Mouse (Mus musculus) testis, adult 2 months (tissue): ENCODE measurements around the gene Sh2d1b1. TPM values are rescaled to one million over a fixed set of nuclear protein-coding genes. Genes with fewer than 3 reads are reported as not detected.
"Not testable (repeated sequence)": the region's sequence is repeated elsewhere in the genome, so short reads cannot be mapped to it uniquely, and the experiment has no call there.

Experiments
- H3K27ac ChIP-seq: fragments of 200-500 bp; 2 replicates; pipeline ENCODE4 v1.5.1; 2012; ENCODE audit warnings: low read depth, low read length; ENCODE audit not compliant: control insufficient read depth, insufficient read depth
- H3K27me3 ChIP-seq: fragments of 200-500 bp; 2 replicates; pipeline ENCODE4 v1.6.1; 2012; ENCODE audit warnings: mild to moderate bottlenecking, low read length, moderate library complexity; ENCODE audit not compliant: control insufficient read depth, insufficient read depth
- H3K36me3 ChIP-seq: fragments of 200-500 bp; 2 replicates; pipeline ENCODE4 v1.6.1; 2012; ENCODE audit warnings: mild to moderate bottlenecking, low read length; ENCODE audit not compliant: control insufficient read depth, insufficient read depth
- H3K4me1 ChIP-seq: fragments of 200-500 bp; 2 replicates; pipeline ENCODE4 v1.6.1; 2012; ENCODE audit warnings: low read length; ENCODE audit not compliant: control insufficient read depth, insufficient read depth
- H3K4me3 ChIP-seq: fragments of 200-500 bp; 2 replicates; pipeline ENCODE4 v1.5.1; 2012; ENCODE audit warnings: low read depth, mild to moderate bottlenecking, low read length, moderate library complexity, mixed read lengths; ENCODE audit not compliant: control insufficient read depth
- CTCF ChIP-seq: fragments of 200-500 bp; IDR thresholded peaks from 2 replicates; pipeline ENCODE4 v1.5.1; 2012; ENCODE audit warnings: low read depth, mild to moderate bottlenecking, inconsistent platforms, low read length, moderate library complexity; ENCODE audit not compliant: control insufficient read depth, insufficient read depth, insufficient replicate concordance
- POLR2A ChIP-seq: fragments of 200-500 bp; IDR thresholded peaks from 2 replicates; pipeline ENCODE4 v1.6.1; 2012; ENCODE audit warnings: low read depth, mild to moderate bottlenecking, inconsistent platforms, low read length, moderate library complexity; ENCODE audit not compliant: control insufficient read depth
- polyA plus RNA-seq: library from polyadenylated mRNA; depleted of rRNA; stranded (reverse); fragments of >200 nt; gene quantifications from 2 replicates; pipeline ENCODE4 v1.2.3, GENCODE M21; 2012; rRNA removed

Gene Sh2d1b1
- 0.05 and 0.06 TPM in 2 replicates for polyA plus RNA-seq

DNA sequence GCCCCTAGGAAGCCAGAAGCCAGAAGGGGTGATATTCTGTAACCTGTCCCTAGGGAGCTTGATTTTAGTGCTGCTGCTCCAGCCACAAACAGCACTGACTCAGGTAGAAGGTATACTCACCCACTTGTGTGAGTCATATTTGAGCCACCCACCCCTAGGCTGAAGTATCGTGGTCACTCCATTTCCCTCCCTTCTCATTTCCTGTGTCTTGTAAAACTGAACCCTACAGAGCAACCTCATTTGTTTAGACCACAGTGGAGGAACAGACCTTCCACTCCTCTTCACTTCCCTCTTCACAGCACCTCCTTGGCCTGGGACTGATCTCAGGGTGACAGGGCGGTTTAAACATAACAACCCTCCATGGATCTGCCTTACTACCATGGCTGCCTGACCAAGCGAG is at the start of gene Sh2d1b1:
Gene Sh2d1b1, plus strand, starts transcription at position 305 of the 400 bp plus-strand sequence.
- Histone ChIP-seq H3K4me1 (no peaks in the 10 kb centered on the region), H3K27me3 (no peaks in the 10 kb centered on the region), H3K27ac (no peak within 1 kb of the TSS), H3K4me3 (no peak within 1 kb of the TSS), H3K36me3 (no peaks in the 10 kb centered on the region)
- TF ChIP-seq POLR2A, result no peak
- TF ChIP-seq CTCF, result no peak

DNA sequence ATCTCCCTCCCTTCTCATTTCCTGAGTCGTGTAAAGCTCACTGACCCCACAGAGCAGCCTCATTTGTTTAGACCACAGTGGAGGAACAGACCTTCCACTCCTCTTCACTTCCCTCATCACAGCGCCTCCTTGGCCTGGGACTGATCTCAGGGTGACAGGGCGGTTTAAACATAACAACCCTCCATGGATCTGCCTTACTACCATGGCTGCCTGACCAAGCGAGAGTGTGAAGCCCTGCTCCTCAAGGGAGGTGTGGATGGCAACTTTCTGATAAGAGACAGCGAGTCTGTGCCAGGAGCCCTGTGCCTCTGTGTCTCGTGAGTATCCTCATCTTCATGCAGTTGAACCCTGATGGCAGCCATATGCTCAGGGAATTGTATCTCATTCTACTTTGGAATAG is 44.4 kb upstream of the Sh2d1b1 start, which contains the start of gene Sh2d1b2:
Gene Sh2d1b2, plus strand, starts transcription at position 62 of the 400 bp plus-strand sequence.
- not testable (repeated sequence) for H3K4me1 ChIP-seq, H3K27me3 ChIP-seq, H3K27ac ChIP-seq, H3K36me3 ChIP-seq, H3K4me3 ChIP-seq

DNA sequence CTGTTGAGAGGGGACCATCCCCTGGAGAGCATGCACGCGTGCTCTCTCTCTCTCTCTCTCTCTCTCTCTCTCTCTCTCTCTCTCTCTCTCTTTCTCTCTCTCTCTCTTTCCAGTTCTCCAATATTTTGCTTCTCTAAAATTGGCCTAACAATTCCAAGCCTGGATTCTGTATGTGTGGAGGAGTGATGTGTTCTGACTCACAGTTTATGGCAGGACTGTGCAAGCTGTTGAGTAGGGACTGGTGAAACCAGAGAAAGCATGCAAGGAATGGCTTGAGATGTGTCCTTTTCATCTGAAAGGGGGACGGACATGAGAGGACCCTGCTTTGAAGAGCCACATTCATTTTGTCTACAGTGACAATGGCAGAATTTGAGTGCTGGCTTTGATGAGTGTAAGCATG is 32.1 kb upstream of the Sh2d1b1 start:
- Histone ChIP-seq H3K27me3 (no peaks in the 10 kb centered on the region), H3K4me3 (no peak overlapping the region), H3K4me1 (no peaks in the 10 kb centered on the region), H3K36me3 (no peaks in the 10 kb centered on the region), H3K27ac (no peak overlapping the region)
- TF ChIP-seq CTCF (no peak), POLR2A (no peak)

DNA sequence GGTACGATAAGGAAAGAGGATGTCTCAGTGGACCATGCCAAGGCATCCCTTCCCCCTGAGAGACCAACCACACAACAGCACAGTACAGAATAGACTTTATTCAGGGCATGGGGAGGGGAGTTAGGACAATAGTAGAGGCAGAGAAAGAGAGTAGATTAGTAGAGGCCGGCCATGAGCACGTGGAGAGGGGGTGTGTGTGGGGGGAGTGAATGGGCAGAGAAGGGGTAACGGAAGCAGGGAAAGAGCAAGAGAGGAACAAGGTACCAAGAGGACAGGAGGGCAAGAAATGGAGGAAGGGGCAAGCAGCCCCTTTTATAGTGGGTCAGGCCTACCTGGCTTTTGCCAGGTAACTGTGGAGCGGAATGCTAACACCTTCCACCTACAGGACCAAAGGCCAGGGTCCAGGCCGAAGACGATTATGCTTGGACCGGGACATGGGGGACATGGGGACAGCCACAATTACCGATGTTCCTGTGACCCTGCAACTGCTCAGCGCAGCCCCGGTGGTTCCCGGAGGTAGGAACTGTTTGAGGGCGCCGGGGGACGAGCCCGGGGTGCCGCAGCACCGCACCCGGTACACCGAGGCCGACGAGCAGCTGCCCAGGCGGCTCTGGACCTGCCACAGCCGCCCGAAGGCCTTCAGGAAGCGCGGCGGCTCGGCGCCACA is 22.1 kb upstream of the Sh2d1b1 start:
- Histone ChIP-seq H3K4me1 (no peaks in the 10 kb centered on the region; the same call in 1 of the 2 replicates), H3K4me3 (peak overlapping the region; percentile 72), H3K27ac (peak overlapping the region; percentile 14), H3K36me3 (no peaks in the 10 kb centered on the region), H3K27me3 (no peaks in the 10 kb centered on the region)
- TF ChIP-seq CTCF (no peak), POLR2A (no peak)

DNA sequence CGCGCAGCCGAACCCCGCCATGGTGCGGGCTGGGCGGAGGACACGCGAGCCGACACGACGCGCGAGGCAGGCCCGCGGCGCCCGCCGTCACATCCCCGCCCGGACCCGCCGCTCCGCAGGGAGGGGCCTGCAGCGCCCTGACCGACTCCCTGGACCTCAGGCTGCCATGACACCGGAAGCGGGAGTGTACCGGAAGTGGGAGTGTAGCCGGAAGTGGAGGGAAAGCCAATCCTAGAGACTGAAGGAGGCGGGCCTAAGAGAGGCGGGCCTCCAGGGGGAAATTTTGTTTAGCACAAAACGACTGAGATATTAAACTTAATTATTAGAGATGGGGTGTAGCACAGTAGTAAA is 21.6 kb upstream of the Sh2d1b1 start:
- TF ChIP-seq POLR2A (peak; percentile 68; the same call in 1 of the 2 replicates), CTCF (no peak)
- H3K27me3 ChIP-seq, result no peaks in the 10 kb centered on the region
- H3K4me3 ChIP-seq, result peak overlapping the region; percentile 72
- no peaks in the 10 kb centered on the region for H3K36me3 ChIP-seq
- H3K27ac ChIP-seq, result peak overlapping the region; percentile 14
- H3K4me1 ChIP-seq, result no peaks in the 10 kb centered on the region; the same call in 1 of the 2 replicates

DNA sequence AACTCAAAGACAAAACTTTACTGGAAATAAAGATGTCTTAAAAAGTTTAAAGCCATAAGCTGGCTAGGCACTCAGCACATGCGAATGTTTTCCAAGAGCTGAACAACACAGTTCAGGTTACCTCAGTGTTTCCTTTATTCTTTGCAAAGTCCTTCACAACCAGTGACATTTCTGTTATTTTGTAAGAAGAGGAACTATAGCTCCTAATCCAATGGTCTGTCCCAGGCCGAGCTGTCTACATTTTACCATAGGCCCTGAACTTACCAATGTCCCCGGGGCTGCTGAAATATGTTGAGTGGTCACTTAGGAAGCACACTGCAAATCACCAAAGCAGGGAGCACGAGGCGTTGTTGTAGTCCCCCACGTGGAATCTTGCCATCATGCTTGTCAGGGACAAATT is 6.8 kb upstream of the Sh2d1b1 start:
- Histone ChIP-seq H3K36me3 (no peaks in the 10 kb centered on the region), H3K4me1 (no peaks in the 10 kb centered on the region), H3K4me3 (no peak overlapping the region), H3K27ac (no peak overlapping the region), H3K27me3 (no peaks in the 10 kb centered on the region)
- TF ChIP-seq POLR2A (no peak), CTCF (no peak)

DNA sequence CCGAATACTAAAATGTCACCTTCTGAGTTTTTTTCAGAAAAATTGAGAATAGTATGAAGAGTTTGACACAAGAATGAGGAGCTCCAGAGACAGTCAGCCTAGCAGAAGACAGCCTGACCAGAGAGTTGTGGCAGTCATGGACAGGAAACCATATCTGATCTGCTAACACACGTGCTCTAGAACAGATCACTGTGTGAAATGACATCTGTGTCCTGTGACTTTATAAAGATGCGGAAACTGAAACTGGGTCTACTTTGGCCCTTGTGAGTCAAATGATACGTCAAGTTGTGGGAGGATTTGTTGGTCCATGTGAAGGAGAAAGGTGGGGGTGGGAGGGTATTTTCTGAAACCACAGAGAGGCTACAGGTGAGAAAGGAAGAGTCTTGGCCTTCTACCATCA is 6.4 kb upstream of the Sh2d1b1 start:
- no peak for TF ChIP-seq CTCF
- TF ChIP-seq POLR2A, result no peak
- H3K36me3 ChIP-seq, result no peaks in the 10 kb centered on the region
- no peaks in the 10 kb centered on the region for H3K4me1 ChIP-seq

DNA sequence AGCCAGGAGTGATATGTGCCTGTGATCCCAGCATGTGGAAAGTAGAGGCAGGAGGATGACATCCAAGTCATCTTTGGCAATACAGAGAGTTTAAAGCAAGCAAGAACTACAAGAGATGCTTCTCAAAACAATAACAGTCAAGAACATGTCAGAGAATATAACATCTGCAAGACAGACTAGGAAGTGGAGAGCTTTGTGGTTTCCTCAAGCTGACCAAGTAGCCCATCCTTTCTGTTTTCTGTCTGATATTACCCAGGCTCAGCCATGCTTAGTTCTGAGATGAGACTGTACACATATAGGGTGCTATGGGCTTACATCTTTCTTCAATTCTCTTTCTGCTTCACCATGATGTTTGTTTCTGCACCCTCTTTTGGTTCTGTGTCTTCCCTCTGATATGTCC is 3.9 kb upstream of the Sh2d1b1 start:
- Histone ChIP-seq H3K4me3 (no peak overlapping the region), H3K4me1 (no peaks in the 10 kb centered on the region), H3K27me3 (no peaks in the 10 kb centered on the region), H3K36me3 (no peaks in the 10 kb centered on the region), H3K27ac (no peak overlapping the region)
- TF ChIP-seq POLR2A, result no peak
- no peak for TF ChIP-seq CTCF

More for the DNA sequence above, 6.4 kb upstream of the Sh2d1b1 start:
- Histone ChIP-seq H3K4me3 (no peak overlapping the region), H3K27ac (no peak overlapping the region), H3K27me3 (no peaks in the 10 kb centered on the region)
